Mouse (Mus musculus): ENCODE measurements around the gene Trim50. TPM values are rescaled to one million over a fixed set of nuclear protein-coding genes. Genes with fewer than 3 reads are reported as not detected.

Gene Trim50
- polyA plus RNA-seq (2017; shearing (Covaris generic)), result 0.35 TPM

DNA sequence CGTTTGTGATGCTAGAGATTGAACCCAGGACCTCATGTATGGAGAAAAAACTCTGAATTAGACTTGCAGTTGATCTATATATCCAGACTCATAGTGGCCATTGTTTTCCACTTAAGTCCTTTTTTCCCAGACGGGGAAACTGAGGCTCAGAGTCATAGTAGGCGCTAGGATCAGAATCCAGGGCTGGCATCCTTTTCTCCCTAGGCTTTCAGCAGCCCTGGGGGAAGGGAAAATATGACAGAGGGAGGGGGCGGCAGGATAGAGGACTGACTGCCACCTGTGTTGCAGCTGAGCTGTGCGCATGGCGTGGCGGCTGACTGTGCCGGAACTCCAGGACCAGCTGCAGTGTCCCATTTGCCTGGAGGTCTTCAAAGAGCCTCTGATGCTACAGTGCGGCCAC is at the start of gene Trim50:
Gene Trim50 (plus strand): TSS at position 301 of the 400 bp plus-strand sequence.

DNA sequence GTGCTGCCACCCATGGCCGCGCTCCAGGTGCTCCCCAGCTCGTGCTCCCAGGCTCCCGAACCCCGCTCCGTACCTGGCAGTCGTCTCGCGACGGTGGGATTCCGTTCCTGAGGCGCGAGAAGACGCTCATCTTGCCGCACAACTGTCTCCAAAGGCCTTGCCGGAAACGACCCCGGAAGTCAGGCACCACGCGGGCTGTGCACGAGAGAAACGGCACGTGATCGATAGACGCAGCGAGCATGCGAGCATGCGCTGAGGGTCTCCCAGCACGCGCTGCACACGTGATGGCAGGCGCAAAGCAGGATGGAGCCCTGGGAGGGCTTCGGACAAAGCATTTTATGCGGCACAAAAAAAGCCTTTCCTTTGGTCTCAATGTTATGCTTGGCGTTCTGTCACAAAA is 3.2 kb upstream of the Trim50 start, which contains the start of gene Fkbp6:
Gene Fkbp6 (minus strand): TSS at position 183 of the 400 bp plus-strand sequence.

DNA sequence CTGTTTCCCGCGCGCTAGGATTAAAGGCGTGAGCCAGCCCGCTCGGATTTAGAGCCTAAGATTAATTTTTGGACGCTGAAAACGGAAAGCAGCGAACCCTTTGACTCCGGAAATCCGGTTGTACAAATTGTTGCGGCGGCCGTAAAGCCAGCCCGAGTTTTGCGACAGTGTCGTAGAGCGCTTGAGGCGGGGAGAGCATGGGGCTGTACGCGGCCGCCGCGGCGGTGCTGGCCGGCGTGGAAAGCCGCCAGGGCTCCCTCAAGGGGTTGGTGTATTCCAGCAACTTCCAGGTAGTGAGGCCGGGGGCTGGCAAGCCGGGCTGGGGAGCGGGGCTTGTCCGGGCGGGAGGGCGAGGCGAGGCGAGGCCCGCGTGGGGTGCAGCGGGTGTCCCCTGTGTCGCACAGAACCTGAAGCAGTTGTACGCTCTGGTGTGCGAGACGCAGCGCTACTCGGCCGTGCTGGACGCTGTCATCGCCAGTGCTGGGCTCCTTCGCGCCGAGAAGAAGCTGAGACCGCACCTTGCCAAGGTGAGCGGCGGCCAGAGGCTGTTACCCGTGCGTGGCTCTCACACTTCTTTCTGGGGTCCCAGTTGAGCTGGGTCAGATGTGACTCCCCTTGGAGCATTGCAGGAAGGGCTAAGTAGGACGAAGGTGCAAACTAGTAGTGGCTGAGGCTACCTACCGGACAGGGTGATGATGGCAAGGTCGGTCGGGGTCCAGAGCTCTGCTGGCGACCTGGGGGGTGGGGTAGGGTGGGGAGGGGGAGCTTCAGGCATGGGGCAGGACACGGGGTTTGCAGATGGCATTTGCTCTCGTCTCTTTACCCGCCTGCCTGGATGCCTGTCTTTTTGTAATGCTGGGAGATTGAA is 16.9 kb downstream of the Trim50 start, which contains the start of gene Nsun5:
Gene Nsun5 (plus strand): TSS at position 167 of the 868 bp plus-strand sequence.

DNA sequence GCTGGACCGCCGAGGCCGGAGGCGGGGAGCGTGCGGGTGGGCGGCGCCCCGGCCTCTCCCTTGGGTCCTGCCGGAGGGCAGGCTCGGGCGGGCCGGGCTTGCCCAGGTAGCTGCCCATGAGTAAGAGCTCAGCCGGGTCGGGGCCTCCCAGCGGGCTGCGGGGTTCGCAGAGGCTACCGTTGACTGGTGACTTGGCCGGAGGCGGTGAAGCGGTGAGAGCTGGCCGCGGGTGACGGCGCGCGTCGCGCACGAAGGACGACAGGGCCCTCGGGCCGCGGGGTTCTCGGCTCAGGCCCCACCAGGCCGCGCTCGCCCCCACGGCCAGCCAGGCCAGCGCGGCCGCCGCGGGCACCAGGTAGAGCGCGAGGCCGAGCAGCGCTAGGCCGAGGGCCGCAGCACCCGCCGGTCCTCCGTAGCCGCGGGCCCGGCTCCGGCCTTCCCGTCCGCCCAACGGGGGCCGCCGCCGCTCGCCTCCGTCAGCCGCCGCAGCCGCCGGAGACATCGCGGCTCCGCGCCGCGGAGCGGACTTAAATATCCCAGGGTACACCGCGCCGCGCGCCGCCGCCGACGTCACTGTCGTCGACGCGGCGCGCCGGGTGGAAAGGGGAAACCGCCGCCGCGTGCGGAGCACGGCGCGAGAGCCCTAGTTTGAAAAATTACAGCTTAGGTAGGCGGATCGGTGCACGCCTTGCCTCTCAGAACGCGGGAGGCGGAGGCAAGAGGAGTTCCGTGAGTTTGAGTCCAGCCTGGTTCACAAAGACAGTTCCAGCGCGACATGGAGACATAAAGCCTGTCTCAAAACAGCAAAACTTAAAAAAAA is 41.1 kb downstream of the Trim50 start, which contains the start of gene Pom121:
Gene Pom121 (minus strand): TSS at position 543 of the 820 bp plus-strand sequence.

Other genes with a start within 250 kb of the Trim50 start
- gene Tbl2, start 203.6 kb upstream of the Trim50 start, polyA plus RNA-seq (2017; shearing (Covaris generic)), result 26.8 TPM
- 125 TPM for gene Bcl7b, start 185.0 kb upstream of the Trim50 start, polyA plus RNA-seq (2017; shearing (Covaris generic))
- gene Baz1b, start 166.0 kb upstream of the Trim50 start, polyA plus RNA-seq (2017; shearing (Covaris generic)), result 41.6 TPM
- not detected for gene Fzd9, start 102.1 kb upstream of the Trim50 start, polyA plus RNA-seq (2017; shearing (Covaris generic))
- gene Fkbp6, start 3.3 kb upstream of the Trim50 start, polyA plus RNA-seq (2017; shearing (Covaris generic)), result not detected
- gene Nsun5, start 16.7 kb downstream of the Trim50 start, polyA plus RNA-seq (2017; shearing (Covaris generic)), result 28.8 TPM
- 43.9 TPM for gene Pom121, start 41.3 kb downstream of the Trim50 start, polyA plus RNA-seq (2017; shearing (Covaris generic))
- 15.5 TPM for gene Hip1, start 191.8 kb downstream of the Trim50 start, polyA plus RNA-seq (2017; shearing (Covaris generic))
- not detected for gene Ccl26, start 210.3 kb downstream of the Trim50 start, polyA plus RNA-seq (2017; shearing (Covaris generic))
- gene Ccl24, start 219.8 kb downstream of the Trim50 start, polyA plus RNA-seq (2017; shearing (Covaris generic)), result not detected

Measured in effector memory CD4-positive, alpha-beta T cell, adult 7 months (primary cell).